Mouse (Mus musculus): ENCODE data around the gene Magi1. TPM values are rescaled to one million over a fixed set of nuclear protein-coding genes. Genes with fewer than 3 reads are reported as not detected.
A peak's percentile ranks its signal among the peaks of the same experiment; 100 is the strongest.
"Not testable (repeated sequence)": the region's sequence is repeated elsewhere in the genome, so short reads cannot be mapped to it uniquely, and the experiment has no call there.

Gene Magi1
- polyA plus RNA-seq, 1 experiment from 2014 or later: 6.2 TPM

DNA sequence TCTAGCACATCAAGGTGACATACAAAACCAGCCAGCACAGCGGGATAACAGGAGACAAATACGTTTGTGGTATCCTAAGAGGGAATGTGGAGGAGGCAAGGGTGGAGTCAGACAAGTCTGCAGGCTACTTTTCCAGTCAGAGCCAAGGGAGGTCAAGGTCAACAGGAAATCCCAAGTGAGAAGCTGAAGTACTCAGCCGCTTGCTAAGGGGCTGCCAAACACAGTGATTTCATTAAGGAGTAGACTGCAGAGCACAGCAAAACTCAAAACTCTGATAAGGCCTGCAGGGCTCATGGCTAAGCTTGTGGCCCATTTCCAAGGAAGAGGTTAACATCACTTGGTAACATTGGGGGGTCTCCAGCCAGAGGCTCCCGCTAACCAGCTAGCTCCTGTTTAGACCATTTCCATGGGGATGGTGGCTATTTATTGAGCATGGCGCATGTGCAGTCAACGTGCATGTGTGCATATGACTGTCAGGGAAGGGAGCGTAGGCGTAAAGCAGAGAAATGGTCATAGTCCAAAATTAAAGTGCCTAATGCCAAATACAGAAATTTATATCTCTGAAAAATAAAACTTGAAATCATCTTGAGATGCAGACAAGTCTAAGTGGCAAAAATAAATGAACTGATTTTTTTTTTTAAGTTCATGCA lies 635.0 kb downstream of the Magi1 start:
- Histone ChIP-seq H3K27ac (no peak overlapping the region), H3K27me3 (ENCODE audit: insufficient read depth, low read length) (no peaks in the 10 kb centered on the region), H3K9me3 (replicated peaks; ENCODE audit: low read length) (no peaks in the 10 kb centered on the region), H3K9ac (ENCODE audit: low read depth, low read length) (no peak overlapping the region), H3K36me3 (ENCODE audit: insufficient read depth, low read length) (no peaks in the 10 kb centered on the region), H3K4me2 (ENCODE audit: low read length) (no peak overlapping the region), H3K4me1 (replicated peaks; ENCODE audit: insufficient read depth, low read length) (no peaks in the 10 kb centered on the region), H3K4me3 (replicated peaks; ENCODE audit: low read depth, low read length) (no peak overlapping the region)
- DNase-seq (ENCODE audit: low spot score) (peak; percentile 80), ATAC-seq (replicated peaks; ENCODE audit: low FRiP score, low read depth) (no peak)
- TF ChIP-seq CTCF (IDR thresholded peaks at IDR 0.05; ENCODE audit: low read depth): no peak
- WGBS: 61% methylated on average over 8 of the region's 8 CpGs

DNA sequence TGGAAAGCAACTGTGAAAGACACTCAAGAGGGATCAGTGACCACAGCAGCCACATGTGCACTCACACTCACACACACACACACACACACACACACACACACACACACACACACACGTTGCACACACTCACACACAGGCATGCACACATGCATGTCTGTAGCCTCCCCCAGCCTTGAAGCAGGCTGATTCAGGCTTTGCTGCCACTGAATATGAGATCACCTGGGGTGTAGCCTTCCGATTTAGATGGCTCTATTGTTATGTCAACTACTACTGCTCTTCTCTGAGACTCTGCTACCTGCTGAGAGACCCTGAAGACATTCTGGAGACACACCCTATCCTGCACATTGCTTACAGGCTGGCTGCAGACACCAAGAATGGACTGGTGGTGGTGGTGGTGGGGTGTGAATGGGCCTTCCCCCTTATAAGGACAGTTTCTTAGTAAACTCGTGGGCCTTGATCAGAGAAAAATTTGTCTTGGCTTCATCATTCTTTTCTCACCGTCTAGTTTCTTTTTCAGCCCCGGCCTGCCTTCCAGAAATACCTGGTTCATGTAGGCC lies 653.9 kb downstream of the Magi1 start:
- DNase-seq (ENCODE audit: low spot score); H3K9me3 ChIP-seq (replicated peaks; ENCODE audit: low read length); H3K4me2 ChIP-seq (ENCODE audit: low read length); H3K9ac ChIP-seq (ENCODE audit: low read depth, low read length); H3K27ac ChIP-seq; H3K4me1 ChIP-seq (replicated peaks; ENCODE audit: insufficient read depth, low read length); H3K4me3 ChIP-seq (replicated peaks; ENCODE audit: low read depth, low read length); H3K27me3 ChIP-seq (ENCODE audit: insufficient read depth, low read length); H3K36me3 ChIP-seq (ENCODE audit: insufficient read depth, low read length); ATAC-seq (replicated peaks; ENCODE audit: low FRiP score, low read depth): not testable (repeated sequence)
- 78% methylated on average over 5 of the region's 5 CpGs for WGBS

DNA sequence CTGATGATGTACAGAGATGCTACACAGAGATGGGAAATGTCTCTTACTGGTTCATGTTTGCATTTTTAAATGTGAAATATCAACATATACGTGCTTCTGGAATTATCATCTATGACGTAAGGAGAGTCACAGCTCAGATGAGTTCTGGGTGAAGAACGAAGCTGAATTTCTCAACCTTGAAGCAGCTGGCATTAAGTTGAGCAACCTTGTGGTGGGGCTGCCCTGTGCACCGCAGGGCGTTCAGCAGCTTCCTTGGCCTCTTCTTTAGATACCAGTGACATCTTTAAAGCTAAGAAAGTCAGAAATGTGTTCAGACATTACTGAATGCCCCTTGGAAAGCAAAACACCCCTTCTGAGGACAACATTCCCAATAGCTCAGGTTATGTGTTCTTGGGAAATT lies 656.5 kb downstream of the Magi1 start:
- 87% methylated on average over 5 of the region's 5 CpGs for WGBS
- no peaks in the 10 kb centered on the region for H3K36me3 ChIP-seq (ENCODE audit: insufficient read depth, low read length)

More for the DNA sequence above, 656.5 kb downstream of the Magi1 start:
- no peaks in the 10 kb centered on the region for H3K4me1 ChIP-seq (replicated peaks; ENCODE audit: insufficient read depth, low read length)
- H3K4me3 ChIP-seq (replicated peaks; ENCODE audit: low read depth, low read length): no peak overlapping the region
- no peaks in the 10 kb centered on the region for H3K27me3 ChIP-seq (ENCODE audit: insufficient read depth, low read length)
- TF ChIP-seq CTCF (IDR thresholded peaks at IDR 0.05; ENCODE audit: low read depth): no peak
- H3K9ac ChIP-seq (ENCODE audit: low read depth, low read length): no peak overlapping the region
- no peak overlapping the region for H3K27ac ChIP-seq
- no peaks in the 10 kb centered on the region for H3K9me3 ChIP-seq (replicated peaks; ENCODE audit: low read length)
- no peak overlapping the region for H3K4me2 ChIP-seq (ENCODE audit: low read length)
- DNase-seq (ENCODE audit: low spot score) (no peak), ATAC-seq (replicated peaks; ENCODE audit: low FRiP score, low read depth) (no peak)

Other genes starting within 250 kb of the Magi1 start
- gene Slc25a26, start 216.4 kb upstream of the Magi1 start, polyA plus RNA-seq (2015; fragmentation: Nextera tagmentation; extraction: Ambion mirVana): 11.3 and 12.5 TPM in 2 replicates

Data from kidney, postnatal 0 days (tissue).